Mouse (Mus musculus) small intestine, adult 10 weeks (tissue): Measurements from ENCODE around the gene Kcne1. TPM values are rescaled to one million over a fixed set of nuclear protein-coding genes. Genes with fewer than 3 reads are reported as not detected.

ENCODE experiments used
- polyA plus RNA-seq: library from polyadenylated mRNA; stranded (reverse); fragments of 350-450 nt; fragmentation: Illumina TruSeq; extraction: RNeasy Lipid Tissue Mini Kit (QIAGEN cat#74804); gene quantifications from one replicate; pipeline ENCODE4 v1.2.3, GENCODE M21; 2014; ENCODE audit warnings: low replicate concordance

Gene Kcne1
- not detected for polyA plus RNA-seq

GRCm38 (mm10) chr16:92359229-92359628 lies at the start of gene Kcne1:
Gene Kcne1 (minus strand): TSS chr16:92359468.

GRCm38 (mm10) chr16:92321341-92321740 lies 37.9 kb downstream of the Kcne1 start, which contains the start of gene Fam243:
Gene Fam243 (minus strand): TSS chr16:92321441.

GRCm38 (mm10) chr16:92300649-92301411 lies 58.4 kb downstream of the Kcne1 start, which contains the start of gene Smim11:
Gene Smim11 (plus strand): TSS chr16:92301286.

Other genes starting within 250 kb of the Kcne1 start
- not detected for gene Kcne2, start 67.1 kb downstream of the Kcne1 start, polyA plus RNA-seq
- gene Smim11, start 58.2 kb downstream of the Kcne1 start, polyA plus RNA-seq: 56.3 TPM
- gene Fam243, start 38.0 kb downstream of the Kcne1 start, polyA plus RNA-seq: not detected
- 11.8 TPM for gene Rcan1, start 111.4 kb upstream of the Kcne1 start, polyA plus RNA-seq
- 14.9 TPM for gene Clic6, start 126.3 kb upstream of the Kcne1 start, polyA plus RNA-seq